Mouse (Mus musculus): ENCODE data around the gene Sesn1.
A peak's percentile ranks its signal among the peaks of the same experiment; 100 is the strongest.
"Not testable (repeated sequence)": the region's sequence is repeated elsewhere in the genome, so short reads cannot be mapped to it uniquely, and the experiment has no call there.

Gene Sesn1

GRCm38 (mm10) chr10:41821171-41821570 is 11.4 kb downstream of the Sesn1 start:
- no peak for DNase-seq (ENCODE audit: extremely low spot score, low spot score)

GRCm38 (mm10) chr10:41822573-41823281 is 13.0 kb downstream of the Sesn1 start:
- no peak for DNase-seq (ENCODE audit: extremely low spot score, low spot score)

- DNase-seq (ENCODE audit: extremely low spot score, low spot score), result not testable (repeated sequence)
Measured at GRCm38 (mm10) chr10:41823282-41823675, 13.5 kb downstream of the Sesn1 start.

- no peak for DNase-seq (ENCODE audit: extremely low spot score, low spot score)
Measured at GRCm38 (mm10) chr10:41823916-41824315, 14.2 kb downstream of the Sesn1 start.

- DNase-seq (ENCODE audit: extremely low spot score, low spot score), result no peak
Measured at GRCm38 (mm10) chr10:41825041-41825440, 15.3 kb downstream of the Sesn1 start.

GRCm38 (mm10) chr10:41825996-41826395 is 16.3 kb downstream of the Sesn1 start:
- no peak for DNase-seq (ENCODE audit: extremely low spot score, low spot score)

GRCm38 (mm10) chr10:41826526-41827116 is 16.9 kb downstream of the Sesn1 start:
- no peak for DNase-seq (ENCODE audit: extremely low spot score, low spot score)

GRCm38 (mm10) chr10:41827784-41828183 is 18.0 kb downstream of the Sesn1 start:
- no peak for DNase-seq (ENCODE audit: extremely low spot score, low spot score)

- DNase-seq (ENCODE audit: extremely low spot score, low spot score), result no peak
Measured at GRCm38 (mm10) chr10:41829191-41829590, 19.5 kb downstream of the Sesn1 start.

- no peak for DNase-seq (ENCODE audit: extremely low spot score, low spot score)
Measured at GRCm38 (mm10) chr10:41829980-41830379, 20.2 kb downstream of the Sesn1 start.

GRCm38 (mm10) chr10:41830445-41830844 is 20.7 kb downstream of the Sesn1 start:
- no peak for DNase-seq (ENCODE audit: extremely low spot score, low spot score)

GRCm38 (mm10) chr10:41830851-41831522 is 21.3 kb downstream of the Sesn1 start:
- DNase-seq (ENCODE audit: extremely low spot score, low spot score), result peak; percentile 26

GRCm38 (mm10) chr10:41832191-41832590 is 22.5 kb downstream of the Sesn1 start:
- no peak for DNase-seq (ENCODE audit: extremely low spot score, low spot score)

GRCm38 (mm10) chr10:41834131-41834530 is 24.4 kb downstream of the Sesn1 start:
- no peak for DNase-seq (ENCODE audit: extremely low spot score, low spot score)

GRCm38 (mm10) chr10:41838911-41839310 is 29.2 kb downstream of the Sesn1 start:
- no peak for DNase-seq (ENCODE audit: extremely low spot score, low spot score)

GRCm38 (mm10) chr10:41847737-41848136 is 38.0 kb downstream of the Sesn1 start:
- DNase-seq (ENCODE audit: extremely low spot score, low spot score), result no peak

GRCm38 (mm10) chr10:41848721-41849120 is 39.0 kb downstream of the Sesn1 start:
- no peak for DNase-seq (ENCODE audit: extremely low spot score, low spot score)

GRCm38 (mm10) chr10:41859820-41860219 is 50.1 kb downstream of the Sesn1 start:
- no peak for DNase-seq (ENCODE audit: extremely low spot score, low spot score)

GRCm38 (mm10) chr10:41860275-41860688 is 50.5 kb downstream of the Sesn1 start:
- DNase-seq (ENCODE audit: extremely low spot score, low spot score), result no peak

- no peak for DNase-seq (ENCODE audit: extremely low spot score, low spot score)
Measured at GRCm38 (mm10) chr10:41863053-41863452, 53.3 kb downstream of the Sesn1 start.

GRCm38 (mm10) chr10:41866069-41866837 is 56.5 kb downstream of the Sesn1 start:
- DNase-seq (ENCODE audit: extremely low spot score, low spot score), result no peak

GRCm38 (mm10) chr10:41866838-41867154 is 57.1 kb downstream of the Sesn1 start:
- no peak for DNase-seq (ENCODE audit: extremely low spot score, low spot score)
